Comparison of ENCODE assay signal across 15 mouse cellular contexts in the genomic region with DNA sequence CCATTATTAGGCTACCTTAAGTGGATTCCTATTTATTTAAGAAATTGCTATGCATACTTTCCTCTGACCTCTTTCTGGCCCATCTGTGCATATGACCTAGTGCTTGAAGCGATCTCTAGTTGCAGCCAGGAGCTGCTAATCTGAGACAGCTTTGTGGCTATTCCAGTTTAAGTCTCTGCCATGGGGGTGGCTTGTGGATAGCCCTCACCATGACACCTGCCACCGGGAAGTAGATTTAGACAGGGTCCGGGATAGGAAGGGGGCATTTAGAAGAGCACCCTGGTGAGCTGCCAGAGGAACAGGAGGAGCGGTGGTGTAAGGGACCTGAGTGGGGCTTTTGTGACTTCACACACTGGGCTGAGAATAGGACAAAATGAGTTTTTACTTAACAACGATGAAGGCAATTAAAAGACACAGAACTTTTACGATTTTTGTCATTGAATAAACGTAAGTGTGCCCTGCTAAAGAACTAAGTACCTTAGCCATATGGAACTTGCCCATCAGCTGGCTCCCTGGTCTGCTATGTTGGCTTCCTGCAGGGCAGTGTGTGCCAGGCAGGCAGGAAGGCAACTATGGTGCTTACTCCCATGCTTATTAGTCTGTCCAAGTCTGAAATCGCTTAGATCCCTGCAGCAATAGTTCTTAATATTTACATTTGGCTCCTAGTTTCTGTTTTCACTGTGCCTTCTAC.
DNase-seq lines count a peak whose midpoint lies in the region; ATAC-seq and TF ChIP-seq lines count a peak whose summit lies in the region.
"Had no signal": no experiment of that assay in that cellular context is flagged by ENCODE, and none has a peak within 500 bp of the region (broad histone marks: within the 10 kb centered on the region; RNA-seq: fewer than 3 reads in every experiment).

No protein-coding gene starts in this region.

- no peaks in the 10 kb centered on the region for H3K9me3 ChIP-seq in lung, embryonic 14.5 days (ENCODE audit: low read depth, low read length)
- H3K9me3 ChIP-seq in neural tube, embryonic 15.5 days (replicated peaks) = no peaks in the 10 kb centered on the region
- H3K9me3 ChIP-seq: embryonic facial prominence, embryonic 15.5 days; heart, embryonic 12.5 days; neural tube, embryonic 13.5 days had no signal

- H3K4me2 ChIP-seq in lung, embryonic 14.5 days = no peak overlapping the region
- H3K4me2 ChIP-seq in neural tube, embryonic 15.5 days = no peak overlapping the region
- H3K4me2 ChIP-seq: embryonic facial prominence, embryonic 15.5 days; heart, embryonic 12.5 days; neural tube, embryonic 13.5 days had no signal

- H3K9ac ChIP-seq in lung, embryonic 14.5 days = no peak overlapping the region
- H3K9ac ChIP-seq in neural tube, embryonic 15.5 days (replicated peaks) = no peak overlapping the region
- H3K9ac ChIP-seq: embryonic facial prominence, embryonic 15.5 days; heart, embryonic 12.5 days; neural tube, embryonic 13.5 days had no signal

- H3K27ac ChIP-seq in lung, embryonic 14.5 days (ENCODE audit: low read depth) = peak overlapping the region; percentile 43; the same call in 1 of the 2 replicates
- peak overlapping the region; percentile 18; the same call in 1 of the 2 replicates for H3K27ac ChIP-seq in brown adipose tissue, adult 24 weeks (replicated peaks; ENCODE audit: low read depth, low read length)
- H3K27ac ChIP-seq in neural tube, embryonic 15.5 days (replicated peaks) = no peak overlapping the region
- H3K27ac ChIP-seq: embryonic facial prominence, embryonic 15.5 days; neural tube, embryonic 13.5 days had no signal

- peaks cover 9% of the 10 kb centered on the region; the same call in 1 of the 2 replicates for H3K4me1 ChIP-seq in lung, embryonic 14.5 days (ENCODE audit: insufficient read depth)
- H3K4me1 ChIP-seq in brown adipose tissue, adult 24 weeks (ENCODE audit: control insufficient read depth, insufficient read depth, insufficient read length, low read length) = peaks cover 7% of the 10 kb centered on the region
- H3K4me1 ChIP-seq in neural tube, embryonic 15.5 days = peaks cover 5% of the 10 kb centered on the region; the same call in 1 of the 2 replicates
- H3K4me1 ChIP-seq: embryonic facial prominence, embryonic 15.5 days had no signal

- peak; percentile 38; the same call in 1 of the 2 replicates for ATAC-seq in lung, embryonic 14.5 days (ENCODE audit: insufficient read depth)
- ATAC-seq in neural tube, embryonic 15.5 days (ENCODE audit: low FRiP score) = no peak
- ATAC-seq in CD4-positive, CD25-positive, alpha-beta regulatory T cell, adult 4 months = no peak

- no peaks in the 10 kb centered on the region for H3K27me3 ChIP-seq in lung, embryonic 14.5 days (ENCODE audit: insufficient read depth, low read length)
- no peaks in the 10 kb centered on the region for H3K27me3 ChIP-seq in neural tube, embryonic 15.5 days (replicated peaks)
- H3K27me3 ChIP-seq: embryonic facial prominence, embryonic 15.5 days; heart, embryonic 12.5 days; neural tube, embryonic 13.5 days had no signal

- peaks cover 4% of the 10 kb centered on the region; the same call in 1 of the 2 replicates for H3K36me3 ChIP-seq in lung, embryonic 14.5 days (ENCODE audit: insufficient read depth)
- H3K36me3 ChIP-seq in neural tube, embryonic 15.5 days = no peaks in the 10 kb centered on the region
- H3K36me3 ChIP-seq: embryonic facial prominence, embryonic 15.5 days; heart, embryonic 12.5 days; neural tube, embryonic 13.5 days had no signal

- no peak overlapping the region for H3K4me3 ChIP-seq in lung, embryonic 14.5 days (ENCODE audit: low read depth, low read length)
- H3K4me3 ChIP-seq in brown adipose tissue, adult 24 weeks (ENCODE audit: insufficient read depth, low read depth, low read length) = no peak overlapping the region
- H3K4me3 ChIP-seq in neural tube, embryonic 15.5 days (replicated peaks) = no peak overlapping the region
- H3K4me3 ChIP-seq: embryonic facial prominence, embryonic 15.5 days; heart, embryonic 12.5 days; neural tube, embryonic 13.5 days had no signal

- DNase-seq in cerebellum, adult 11-12 months = peak; percentile 57
- no peak for DNase-seq in cerebellum, adult 11 months
- DNase-seq in lung, embryonic 14.5 days = no peak
- no peak for DNase-seq in lung, postnatal 36 days
- DNase-seq in gonadal fat pad, adult 2 months (ENCODE audit: low read depth) = peak; percentile 45
- DNase-seq: kidney, adult 9 months; layer of hippocampus, adult 9-11 months; lung, adult 18-20 months; thymus, postnatal 36 days had no signal

- WGBS in lung, embryonic 14.5 days = 61% methylated on average over 8 of the region's 8 CpGs
- 53% methylated on average over 8 of the region's 8 CpGs for WGBS in neural tube, embryonic 15.5 days

- TF ChIP-seq CTCF in lung, embryonic 14.5 days (IDR thresholded peaks at IDR 0.05; ENCODE audit: low read depth) = no peak

Comparison
In these comparisons a context has a peak if more than half of its experiments do, and no peak if none do; other contexts are left out.
1. DNase-seq: peak in cerebellum, adult 11-12 months (single experiment) and gonadal fat pad, adult 2 months (single experiment); none in cerebellum, adult 11 months (single experiment), lung, embryonic 14.5 days (single experiment) and lung, postnatal 36 days (single experiment).